Mouse (Mus musculus) embryonic facial prominence, embryonic 12.5 days (tissue): Measurements from ENCODE around the gene Cdc123. TPM values are rescaled to one million over a fixed set of nuclear protein-coding genes. Genes with fewer than 3 reads are reported as not detected.

Experiments
- ATAC-seq: fragments of 200-750 bp; cut with Nextera tagmentation; 2 replicates; pipeline ENCODE4 v1.8.0; 2017; ENCODE audit not compliant: insufficient number of reproducible peaks, insufficient read depth, low FRiP score, low TSS enrichment
- H3K27ac ChIP-seq: fragments of 300-500 bp; sonication (generic); 2 replicates; pipeline ENCODE4 v1.5.1; 2016; ENCODE audit warnings: mild to moderate bottlenecking
- H3K27me3 ChIP-seq: fragments of 300-500 bp; sonication (generic); 2 replicates; pipeline ENCODE4 v1.6.1; 2016; ENCODE audit warnings: mild to moderate bottlenecking, moderate library complexity
- H3K36me3 ChIP-seq: fragments of 300-500 bp; sonication (generic); 2 replicates; pipeline ENCODE4 v1.6.1; 2016; ENCODE audit warnings: mild to moderate bottlenecking
- H3K4me1 ChIP-seq: fragments of 300-500 bp; sonication (generic); 2 replicates; pipeline ENCODE4 v1.6.1; 2016
- H3K4me2 ChIP-seq: fragments of 300-500 bp; sonication (generic); replicated peaks from 2 replicates; pipeline ENCODE4 v1.6.1; 2016; ENCODE audit warnings: mild to moderate bottlenecking, moderate library complexity
- H3K4me3 ChIP-seq: fragments of 300-500 bp; sonication (generic); 2 replicates; pipeline ENCODE4 v1.5.1; 2016; ENCODE audit warnings: mild to moderate bottlenecking
- H3K9ac ChIP-seq: fragments of 300-500 bp; sonication (generic); 2 replicates; pipeline ENCODE4 v1.6.1; 2016; ENCODE audit warnings: mild to moderate bottlenecking, moderate library complexity
- H3K9me3 ChIP-seq: fragments of 300-500 bp; sonication (generic); 2 replicates; pipeline ENCODE4 v1.6.1; 2016; ENCODE audit warnings: mild to moderate bottlenecking, moderate library complexity
- WGBS: fragments of 180-500 bp; shearing (Covaris S2); methylation state at CpG from one replicate; pipeline ENCODE4 v1.1.7; 2016; 5-methylcytosine and 5-hydroxymethylcytosine counted together
- polyA plus RNA-seq: library from polyadenylated mRNA; unstranded; fragments of >200 nt; fragmentation: Nextera tagmentation; extraction: Ambion mirVana; gene quantifications from 2 replicates; pipeline ENCODE4 v1.2.1, GENCODE M21; 2016

Gene Cdc123
- polyA plus RNA-seq, 1 experiment from 2014 or later = 358 TPM

- no peaks in the 10 kb centered on the region for H3K27me3 ChIP-seq
- no peak for ATAC-seq
- H3K4me2 ChIP-seq = no peak overlapping the region
- H3K4me3 ChIP-seq = no peak overlapping the region
- no peaks in the 10 kb centered on the region for H3K36me3 ChIP-seq
- no peaks in the 10 kb centered on the region for H3K9me3 ChIP-seq
- H3K4me1 ChIP-seq = no peaks in the 10 kb centered on the region
- no peak overlapping the region for H3K27ac ChIP-seq
- 92% methylated on average over 4 of the region's 4 CpGs for WGBS
- no peak overlapping the region for H3K9ac ChIP-seq
These were observed 76.0 kb downstream of the Cdc123 start for GRCm38 (mm10) chr2:5768946-5769345.

GRCm38 (mm10) chr2:5762031-5762430, 82.9 kb downstream of the Cdc123 start:
- Histone ChIP-seq H3K4me1 (no peaks in the 10 kb centered on the region), H3K9ac (no peak overlapping the region), H3K27me3 (no peaks in the 10 kb centered on the region), H3K9me3 (no peaks in the 10 kb centered on the region), H3K36me3 (no peaks in the 10 kb centered on the region), H3K4me2 (no peak overlapping the region), H3K4me3 (no peak overlapping the region), H3K27ac (no peak overlapping the region)
- no peak for ATAC-seq
- WGBS = 92% methylated on average over 3 of the region's 3 CpGs

GRCm38 (mm10) chr2:5760479-5761008, 84.4 kb downstream of the Cdc123 start:
- no peaks in the 10 kb centered on the region for H3K36me3 ChIP-seq
- no peak overlapping the region for H3K4me3 ChIP-seq
- no peak overlapping the region for H3K9ac ChIP-seq
- H3K4me2 ChIP-seq = no peak overlapping the region
- H3K9me3 ChIP-seq = no peaks in the 10 kb centered on the region
- no peaks in the 10 kb centered on the region for H3K27me3 ChIP-seq
- no peak for ATAC-seq
- no peaks in the 10 kb centered on the region for H3K4me1 ChIP-seq
- 92% methylated on average over 8 of the region's 8 CpGs for WGBS
- no peak overlapping the region for H3K27ac ChIP-seq

- H3K9me3 ChIP-seq = no peaks in the 10 kb centered on the region
- WGBS = 90% methylated on average over 2 of the region's 2 CpGs
- H3K36me3 ChIP-seq = no peaks in the 10 kb centered on the region
- no peak overlapping the region for H3K27ac ChIP-seq
- no peak overlapping the region for H3K4me2 ChIP-seq
- H3K4me1 ChIP-seq = no peaks in the 10 kb centered on the region
- no peak overlapping the region for H3K4me3 ChIP-seq
- ATAC-seq = no peak
- no peak overlapping the region for H3K9ac ChIP-seq
- no peaks in the 10 kb centered on the region for H3K27me3 ChIP-seq
These were observed 86.4 kb downstream of the Cdc123 start for GRCm38 (mm10) chr2:5758569-5758968.

GRCm38 (mm10) chr2:5750872-5751271, 94.1 kb downstream of the Cdc123 start:
- no peaks in the 10 kb centered on the region for H3K27me3 ChIP-seq
- no peak for ATAC-seq
- H3K4me2 ChIP-seq = no peak overlapping the region
- H3K9ac ChIP-seq = no peak overlapping the region
- 75% methylated on average over 3 of the region's 3 CpGs for WGBS
- no peak overlapping the region for H3K27ac ChIP-seq
- no peak overlapping the region for H3K4me3 ChIP-seq
- H3K9me3 ChIP-seq = no peaks in the 10 kb centered on the region
- H3K4me1 ChIP-seq = no peaks in the 10 kb centered on the region
- H3K36me3 ChIP-seq = no peaks in the 10 kb centered on the region

GRCm38 (mm10) chr2:5749210-5749609, 95.8 kb downstream of the Cdc123 start:
- Histone ChIP-seq H3K9me3 (no peaks in the 10 kb centered on the region), H3K27me3 (no peaks in the 10 kb centered on the region), H3K4me3 (no peak overlapping the region), H3K4me2 (no peak overlapping the region), H3K9ac (no peak overlapping the region), H3K4me1 (no peaks in the 10 kb centered on the region), H3K27ac (no peak overlapping the region), H3K36me3 (no peaks in the 10 kb centered on the region)
- ATAC-seq = no peak
- 79% methylated on average over 6 of the region's 6 CpGs for WGBS

- H3K36me3 ChIP-seq = no peaks in the 10 kb centered on the region
- H3K9me3 ChIP-seq = no peaks in the 10 kb centered on the region
- WGBS = 84% methylated on average over 5 of the region's 5 CpGs
- H3K27ac ChIP-seq = no peak overlapping the region
- H3K27me3 ChIP-seq = no peaks in the 10 kb centered on the region
- H3K9ac ChIP-seq = no peak overlapping the region
- H3K4me2 ChIP-seq = no peak overlapping the region
- no peak overlapping the region for H3K4me3 ChIP-seq
- H3K4me1 ChIP-seq = no peaks in the 10 kb centered on the region
- ATAC-seq = no peak
These were observed 97.4 kb downstream of the Cdc123 start for GRCm38 (mm10) chr2:5747545-5748043.

- no peak overlapping the region for H3K4me2 ChIP-seq
- ATAC-seq = no peak
- H3K4me3 ChIP-seq = no peak overlapping the region
- no peak overlapping the region for H3K27ac ChIP-seq
- 81% methylated on average over 12 of the region's 12 CpGs for WGBS
- no peaks in the 10 kb centered on the region for H3K4me1 ChIP-seq
- no peaks in the 10 kb centered on the region for H3K27me3 ChIP-seq
- no peak overlapping the region for H3K9ac ChIP-seq
- no peaks in the 10 kb centered on the region for H3K36me3 ChIP-seq
- no peaks in the 10 kb centered on the region for H3K9me3 ChIP-seq
These were observed 98.4 kb downstream of the Cdc123 start for GRCm38 (mm10) chr2:5746529-5746928.

Other genes starting within 250 kb of the Cdc123 start
- 3.4 and 3.7 TPM in 2 replicates for gene Camk1d, start 130.6 kb downstream of the Cdc123 start, polyA plus RNA-seq
- gene Nudt5, start 145 bp downstream of the Cdc123 start, polyA plus RNA-seq = 78.0 and 84.0 TPM in 2 replicates
- 1.7 and 2.0 TPM in 2 replicates for gene Gm13199, start 17.8 kb upstream of the Cdc123 start, polyA plus RNA-seq
- 105 and 111 TPM in 2 replicates for gene Sec61a2, start 50.3 kb upstream of the Cdc123 start, polyA plus RNA-seq
- 5.8 and 9.1 TPM in 2 replicates for gene Dhtkd1, start 97.6 kb upstream of the Cdc123 start, polyA plus RNA-seq
- 14.7 and 14.8 TPM in 2 replicates for gene Upf2, start 106.3 kb upstream of the Cdc123 start, polyA plus RNA-seq